Mouse (Mus musculus) brain, embryonic 14.5 days (tissue): Measurements from ENCODE around the gene Nsd2.

Experiments used
- CTCF ChIP-seq: fragments of 200-500 bp; IDR thresholded peaks from 2 replicates; pipeline ENCODE4 v1.5.1; 2012; ENCODE audit warnings: inconsistent platforms, mild to moderate bottlenecking, moderate library complexity, borderline replicate concordance; ENCODE audit not compliant: insufficient read depth, insufficient read length; ENCODE audit errors: extremely low read depth
- POLR2A ChIP-seq: fragments of 200-500 bp; IDR thresholded peaks from 2 replicates; pipeline ENCODE4 v1.6.1; 2012; ENCODE audit warnings: mild to moderate bottlenecking, inconsistent platforms, borderline replicate concordance; ENCODE audit not compliant: poor library complexity, insufficient read depth, insufficient read length, severe bottlenecking; ENCODE audit errors: extremely low read depth

DNA sequence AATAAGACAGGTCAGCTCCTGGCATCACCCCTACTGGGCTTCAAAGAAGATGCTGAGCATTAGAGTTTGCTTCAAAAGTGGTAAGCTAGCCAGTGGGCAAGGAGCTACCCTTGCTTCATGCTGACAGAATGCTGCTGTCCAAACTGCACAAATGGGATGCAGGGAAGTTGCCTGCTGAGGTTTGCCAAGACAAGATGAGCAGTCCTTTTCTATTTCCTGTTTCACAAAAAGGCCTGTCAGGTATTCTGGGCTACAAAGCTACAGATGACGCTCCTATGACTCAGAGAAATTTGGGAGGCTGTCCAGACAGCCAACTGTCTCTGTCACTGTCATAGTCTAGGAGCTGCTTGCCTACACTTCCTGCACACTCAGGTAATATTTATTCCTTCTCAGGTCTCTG lies 98.9 kb downstream of the Nsd2 start:
- TF ChIP-seq POLR2A: no peak
- TF ChIP-seq CTCF: no peak
